Mouse (Mus musculus) layer of hippocampus, adult 8-10 months (tissue): ENCODE data around the gene Tyk2. TPM values are rescaled to one million over a fixed set of nuclear protein-coding genes. Genes with fewer than 3 reads are reported as not detected.

Experiments used
- DNase-seq, 2 experiments: peaks; one replicate each; pipeline ENCODE4 v3.0.0; 2022; ENCODE audit warnings: low spot score in 2 of 2
- total RNA-seq, 4 experiments: library from RNA; stranded (reverse); gene quantifications; 2 replicates each; pipeline ENCODE4 v1.2.4; 2022

Gene Tyk2
- total RNA-seq, 4 experiments from 2014 or later, result 17.1 to 20.7 (median 18.7) TPM

DNA sequence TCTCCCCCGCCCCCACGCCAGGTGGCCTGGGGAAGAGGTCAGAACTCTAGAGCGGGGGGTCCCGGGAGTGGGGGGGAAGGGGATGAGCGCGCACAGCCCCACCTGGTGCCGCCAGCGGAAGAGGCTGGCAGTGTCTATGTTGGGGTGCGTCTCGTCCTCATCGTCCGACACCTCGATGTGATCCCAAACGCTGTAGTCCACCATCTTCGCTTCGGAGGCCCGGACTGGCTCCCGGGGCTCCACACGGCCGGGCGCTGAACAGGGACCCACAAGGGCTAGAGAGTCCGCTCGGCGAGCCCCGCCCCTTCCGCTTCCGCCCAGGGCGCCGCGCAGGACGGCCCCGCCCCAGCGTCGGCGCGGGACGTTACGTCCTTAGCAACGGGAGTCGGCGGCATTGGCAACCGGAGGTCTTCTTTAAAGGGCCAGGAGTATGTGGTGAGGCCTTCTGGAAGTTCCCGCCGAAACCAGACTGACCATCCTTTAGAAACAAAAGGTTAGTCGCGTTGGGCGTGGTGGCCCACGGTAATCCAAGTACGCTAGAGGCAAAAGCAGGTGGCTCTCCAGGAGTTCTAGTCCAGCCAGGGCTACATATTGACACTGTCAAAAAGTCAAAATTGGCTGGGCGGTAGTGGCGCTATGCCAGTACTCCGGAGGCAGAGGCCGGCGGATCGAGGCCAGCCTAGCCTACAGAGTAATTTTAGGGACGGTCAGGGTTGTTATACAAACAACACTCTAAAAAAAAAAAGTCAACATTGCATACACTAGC is 18.8 kb upstream of the Tyk2 start, which contains the start of gene Cdc37:
Gene Cdc37 (minus strand): TSS at position 329 of the 766 bp plus-strand sequence.
- peak; percentile 88 to 89 for DNase-seq

DNA sequence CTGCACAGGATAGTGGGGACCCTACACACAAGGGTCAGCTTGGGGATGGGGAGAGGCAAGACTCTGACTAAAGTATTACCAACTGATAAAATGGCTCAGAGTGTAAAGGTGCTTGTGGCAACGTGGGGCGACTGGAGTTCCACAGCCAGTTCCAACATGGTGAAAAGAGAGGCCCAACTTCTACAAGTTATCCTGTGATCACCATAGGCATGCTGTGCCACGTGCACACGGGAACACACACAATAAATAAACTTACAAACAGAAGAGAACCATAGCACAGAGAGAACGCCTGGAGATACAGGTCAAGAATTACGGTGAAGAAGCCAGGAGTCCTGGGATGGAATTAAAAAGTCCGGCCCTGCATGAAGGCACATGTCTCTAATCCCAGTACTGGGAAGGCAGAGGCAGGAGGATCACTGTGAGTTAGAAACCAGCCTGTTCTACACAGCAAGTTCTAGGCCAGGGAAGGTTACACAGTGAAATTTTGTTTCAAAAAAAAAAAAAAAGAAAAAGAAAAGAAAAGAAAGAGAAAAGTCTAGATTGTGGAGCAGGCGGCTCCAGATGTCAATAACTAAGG is 18.1 kb upstream of the Tyk2 start:
- DNase-seq, result no peak

DNA sequence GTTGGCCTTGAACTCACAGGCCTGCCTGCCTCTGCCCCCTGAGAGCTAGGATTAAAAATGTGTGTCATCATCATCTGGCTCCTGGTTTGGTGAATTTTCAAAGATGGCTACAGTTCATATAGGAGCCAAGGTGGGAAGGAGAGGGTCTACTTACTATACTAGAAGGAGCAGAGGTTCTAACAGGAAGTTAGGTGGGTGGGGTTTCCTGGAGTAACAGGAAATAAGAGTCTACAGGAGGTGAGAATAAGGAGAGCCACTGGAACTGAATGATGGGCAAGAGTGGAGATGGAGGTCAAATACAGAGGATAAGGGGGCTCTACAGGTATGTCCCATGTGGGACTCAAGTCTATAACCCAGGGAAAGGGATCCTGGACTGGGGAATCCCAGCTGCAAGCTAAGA is 17.4 kb upstream of the Tyk2 start:
- DNase-seq, result no peak

DNA sequence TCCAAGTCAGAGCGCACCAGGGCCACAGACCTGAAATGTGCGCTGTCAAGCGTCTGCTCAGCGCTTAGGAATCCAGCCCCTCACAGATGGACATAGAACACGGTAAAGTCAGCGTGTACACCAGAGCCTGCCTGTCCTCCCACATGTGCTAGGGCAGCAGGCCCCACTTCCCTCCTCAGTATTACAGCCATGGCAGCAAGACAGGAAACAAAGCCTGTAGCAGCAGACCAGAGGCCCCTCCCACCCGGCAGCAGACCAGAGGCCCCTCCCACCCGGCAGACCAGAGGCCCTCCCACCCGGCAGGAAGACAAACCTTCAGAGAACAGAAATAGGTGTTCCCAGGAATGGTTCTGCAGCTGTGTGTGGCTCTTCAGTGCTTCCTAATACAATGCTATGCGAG is 15.7 kb upstream of the Tyk2 start:
- no peak for DNase-seq

DNA sequence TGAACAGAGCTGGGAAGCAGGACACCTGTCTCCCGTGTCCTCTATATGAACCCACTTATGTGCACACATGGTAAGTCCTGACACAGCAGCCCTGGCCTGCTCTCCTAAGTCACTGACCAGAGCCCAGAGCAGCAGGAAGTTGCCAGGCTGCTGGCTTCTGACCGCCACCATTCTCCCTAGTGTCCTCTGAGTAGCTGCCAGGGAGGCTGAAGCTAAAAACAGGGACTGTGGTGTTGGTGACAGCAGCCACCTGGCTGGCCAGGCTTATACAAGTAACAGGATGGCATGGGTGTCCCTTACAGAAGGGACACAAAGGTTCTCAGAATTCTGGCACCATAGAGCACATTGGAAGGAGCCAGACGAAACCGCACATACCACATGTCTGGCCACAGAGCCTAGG is 14.4 kb upstream of the Tyk2 start:
- DNase-seq, result no peak

DNA sequence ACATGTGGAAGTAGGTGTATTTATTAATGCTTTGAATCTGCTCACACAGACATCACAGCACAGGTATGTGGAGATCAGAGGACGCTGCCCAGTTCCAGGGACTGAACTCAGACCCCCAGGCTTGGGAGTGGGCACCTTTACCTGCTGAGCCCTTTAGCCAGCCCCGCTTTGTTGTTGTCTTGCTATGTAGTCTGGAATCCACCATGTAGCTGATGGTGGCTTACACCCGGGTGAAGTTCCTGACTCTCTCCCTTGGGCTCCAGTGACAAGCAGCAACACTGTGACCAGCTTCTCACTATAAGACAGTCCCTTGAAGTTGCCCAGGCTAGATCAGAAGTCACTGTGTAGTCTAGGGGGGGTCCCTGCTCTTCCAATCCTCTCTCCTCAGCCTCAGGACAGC is 13.3 kb upstream of the Tyk2 start:
- no peak for DNase-seq

DNA sequence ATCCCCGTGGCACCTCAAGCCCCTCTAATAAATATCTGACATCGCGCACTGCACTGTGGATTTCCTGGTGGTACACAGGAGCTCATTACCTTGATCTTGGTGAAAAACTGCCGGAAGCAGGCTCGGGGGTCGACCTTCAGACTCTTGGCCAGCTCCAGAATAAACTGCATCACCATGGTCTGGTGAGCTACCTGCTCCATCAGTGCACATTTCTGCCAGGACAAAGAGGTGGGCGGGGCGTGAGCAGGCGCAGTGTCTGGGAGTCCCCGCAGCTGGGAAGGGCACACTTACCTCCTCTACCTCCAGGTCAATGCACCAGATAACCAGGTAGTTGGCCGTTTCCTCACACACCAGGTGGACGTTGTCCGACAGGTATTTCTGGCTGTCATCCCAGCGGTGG is 10.9 kb upstream of the Tyk2 start:
- no peak for DNase-seq

DNA sequence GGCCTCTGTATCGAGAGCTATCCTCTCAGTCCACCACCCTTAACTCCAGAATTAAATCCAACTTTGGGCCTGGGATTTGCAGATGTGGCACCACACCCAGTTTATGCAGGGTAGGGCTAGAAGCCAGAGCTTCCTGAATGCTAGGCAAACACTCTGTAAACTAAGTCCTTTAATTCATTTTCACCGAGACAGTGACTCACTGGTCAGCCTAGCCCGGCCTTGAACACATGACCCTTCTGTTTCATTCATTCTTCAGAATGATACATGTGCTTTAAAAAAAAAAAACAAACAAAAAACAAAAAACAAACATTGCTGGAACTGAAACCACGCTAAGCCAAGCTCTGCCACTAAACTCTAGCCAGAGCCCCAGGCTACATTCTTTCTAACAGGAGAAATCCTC is 7.3 kb upstream of the Tyk2 start:
- DNase-seq, result no peak

DNA sequence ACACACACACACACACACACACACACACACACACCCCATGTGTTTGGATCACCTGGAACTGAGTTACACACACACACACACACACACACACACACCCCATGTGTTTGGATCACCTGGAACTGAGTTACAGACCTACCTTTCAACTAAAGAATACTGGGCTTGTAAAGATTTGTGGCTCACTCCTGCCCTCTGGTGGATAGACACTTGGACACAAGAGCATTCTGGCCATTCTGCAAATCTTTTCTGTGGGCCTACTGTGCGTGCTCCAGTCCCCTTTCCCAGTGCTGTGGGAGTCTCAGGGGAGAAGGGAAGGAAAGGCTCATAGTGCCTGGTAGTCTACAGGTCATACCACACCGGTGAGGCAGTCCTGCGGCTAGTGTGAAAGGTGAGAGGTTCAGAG is 6.2 kb upstream of the Tyk2 start:
- DNase-seq, result peak in 1 of 2 experiments; percentile 52

DNA sequence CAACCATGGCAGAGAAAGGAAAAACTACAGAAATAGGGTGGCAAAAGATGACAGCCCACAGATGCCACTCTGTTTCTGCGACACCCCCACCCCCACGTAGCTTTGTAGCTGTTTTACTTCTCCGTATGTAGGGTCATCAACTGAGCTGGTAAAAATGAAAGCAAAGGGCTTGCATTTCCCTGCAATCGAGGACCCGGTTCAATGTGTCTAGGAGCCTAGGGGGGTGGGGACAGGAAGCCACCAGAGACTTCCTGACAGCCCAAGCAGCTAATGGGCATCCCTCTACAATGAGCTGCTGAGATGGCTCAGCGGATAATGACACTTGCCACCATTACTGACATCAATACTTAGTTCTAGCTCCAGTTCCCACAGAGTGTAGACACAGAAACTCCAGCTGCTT is 5.4 kb upstream of the Tyk2 start:
- DNase-seq, result no peak

DNA sequence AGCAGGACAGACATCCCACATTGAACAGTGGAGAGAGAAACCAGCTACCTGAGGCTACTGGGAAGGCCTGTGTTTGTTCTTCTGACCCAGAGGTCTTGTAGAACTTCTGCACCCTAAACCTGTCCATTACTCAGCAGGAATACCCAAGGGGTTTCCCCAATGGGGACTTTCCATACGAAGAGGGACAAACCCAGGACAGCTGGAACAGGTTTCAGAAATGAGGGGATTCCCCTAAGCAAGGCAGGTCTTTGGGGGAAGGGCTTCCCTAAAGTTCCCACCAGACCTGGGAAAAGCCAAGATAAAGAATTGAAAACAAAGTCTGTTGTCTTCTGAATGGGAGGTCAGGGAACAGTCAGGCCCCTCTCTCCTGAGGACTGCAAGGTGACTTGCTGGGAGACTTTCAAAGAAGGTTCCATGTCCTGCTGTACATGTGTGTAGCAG is 4.9 kb upstream of the Tyk2 start:
- no peak for DNase-seq

DNA sequence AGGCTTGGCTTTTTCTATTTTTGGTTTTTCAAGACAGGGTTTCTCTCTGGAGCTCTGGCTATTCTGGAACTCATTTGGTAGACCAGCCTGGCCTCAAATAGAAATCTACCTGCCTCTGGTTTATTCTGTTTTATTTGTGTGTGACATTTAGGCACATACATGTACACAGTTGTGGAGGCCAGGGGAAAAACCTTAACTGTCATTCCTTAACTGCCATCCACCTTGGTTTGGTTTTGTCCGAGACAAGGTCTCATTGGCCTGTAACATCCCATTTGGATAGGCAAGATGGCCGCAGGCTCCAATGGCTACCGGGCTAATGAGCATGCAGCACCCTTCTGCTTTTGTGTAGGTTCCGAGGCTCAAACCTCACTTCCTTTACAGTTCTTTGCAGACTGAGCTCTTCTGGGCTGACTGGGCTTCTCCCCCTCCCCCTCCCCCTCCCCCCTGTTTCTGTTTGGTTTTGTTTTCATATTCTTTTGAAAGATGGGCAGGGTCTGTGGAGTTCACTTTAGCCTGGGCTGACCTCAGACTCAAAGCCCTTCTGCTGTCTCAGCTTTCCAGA is 4.4 kb upstream of the Tyk2 start:
- no peak for DNase-seq

DNA sequence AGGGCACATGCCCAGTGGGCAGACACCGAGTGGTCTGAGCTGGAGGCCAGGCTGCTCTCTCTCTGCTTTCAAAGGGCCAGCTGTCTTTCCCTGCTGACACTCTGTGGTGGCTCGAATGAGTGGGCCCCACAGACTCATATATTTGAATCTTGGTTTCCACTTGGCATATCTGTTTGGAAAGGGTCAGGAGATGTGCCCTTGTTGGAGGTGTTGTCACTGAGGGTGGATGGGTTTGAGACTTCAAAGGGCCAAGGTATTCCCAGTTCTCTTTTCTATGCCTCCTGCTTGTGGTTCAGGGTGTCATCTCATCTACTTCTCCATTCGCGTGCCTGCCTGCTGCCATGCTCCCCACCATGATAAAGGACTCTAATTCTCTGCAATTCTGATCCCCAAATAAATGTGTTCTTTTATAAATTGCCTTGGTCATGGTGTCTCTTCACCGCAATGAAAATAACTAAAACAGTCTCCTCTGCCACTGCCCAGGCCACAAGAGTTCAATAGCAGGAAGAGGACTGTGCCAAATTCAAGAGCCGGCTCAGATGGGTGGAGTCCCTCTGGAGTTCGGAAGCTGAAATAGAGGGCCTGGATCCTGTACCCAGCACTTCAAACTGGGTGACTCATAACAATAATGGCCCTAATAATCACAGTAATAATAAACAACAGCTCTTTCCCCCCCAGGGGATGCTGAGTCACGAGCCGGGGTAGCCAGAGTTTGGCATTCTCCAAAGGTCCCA is 3.7 kb upstream of the Tyk2 start:
- no peak for DNase-seq

DNA sequence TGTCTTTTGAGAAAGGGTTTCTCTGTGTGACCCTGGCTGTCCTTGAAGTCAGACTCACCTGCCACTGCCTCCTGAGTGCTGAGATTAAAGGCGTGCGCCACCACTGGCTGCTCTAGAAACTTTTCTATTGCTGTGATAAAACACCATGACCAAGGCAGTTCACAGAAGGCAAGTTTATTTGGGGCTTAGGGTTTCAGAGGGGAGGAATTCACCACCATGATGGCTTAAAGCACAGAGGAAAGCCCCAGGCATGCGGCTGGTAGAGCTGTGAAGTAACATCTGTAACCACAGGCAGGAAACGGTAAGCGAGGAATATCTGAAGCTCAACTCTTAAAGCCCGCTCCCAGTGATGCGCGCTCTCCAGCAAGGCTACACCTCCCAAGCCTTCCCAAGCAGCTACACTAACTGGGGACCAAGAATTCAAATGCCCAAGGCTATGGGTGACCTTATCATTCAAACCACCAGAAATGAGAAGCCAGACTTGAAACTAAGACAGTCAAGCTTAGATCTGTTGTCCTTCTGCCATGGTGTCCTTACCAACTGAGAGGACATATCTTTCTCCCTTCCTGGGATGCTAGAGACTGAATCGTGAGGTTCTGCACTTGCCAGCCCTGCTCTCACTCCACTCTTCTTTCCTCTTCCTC is 2.1 kb upstream of the Tyk2 start:
- no peak for DNase-seq

DNA sequence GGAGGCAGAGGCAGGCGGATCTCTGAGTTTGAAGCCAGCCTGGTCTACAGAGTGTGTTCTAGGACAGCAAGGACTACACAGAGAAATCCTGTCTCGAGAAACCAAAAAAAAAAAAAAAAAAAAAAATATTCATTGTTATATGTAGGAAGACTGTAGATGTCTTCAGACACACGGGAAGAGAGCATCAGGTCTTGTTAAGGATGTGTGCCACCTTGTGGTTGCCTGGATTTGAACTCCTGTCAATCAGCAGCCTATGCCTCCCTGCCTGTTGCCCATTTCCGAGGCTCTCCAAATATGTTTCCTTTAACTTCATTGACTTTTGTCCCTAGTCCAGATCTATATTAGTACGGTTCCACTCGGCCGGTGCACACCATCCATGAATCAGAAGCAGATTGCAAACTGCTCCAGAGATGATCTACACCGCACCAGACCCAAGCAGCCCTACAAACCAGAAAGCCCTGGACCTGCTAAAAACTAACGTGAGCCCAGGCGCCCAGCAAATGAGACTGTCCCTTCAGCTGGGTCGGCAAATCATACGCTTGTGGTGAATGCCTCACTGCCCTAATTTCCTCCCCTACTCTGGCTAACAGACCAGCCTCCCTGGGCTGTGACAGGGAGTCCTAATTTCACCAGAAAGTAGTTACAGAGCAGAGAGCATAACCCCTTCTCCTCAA is 1.2 kb upstream of the Tyk2 start:
- DNase-seq, result no peak

DNA sequence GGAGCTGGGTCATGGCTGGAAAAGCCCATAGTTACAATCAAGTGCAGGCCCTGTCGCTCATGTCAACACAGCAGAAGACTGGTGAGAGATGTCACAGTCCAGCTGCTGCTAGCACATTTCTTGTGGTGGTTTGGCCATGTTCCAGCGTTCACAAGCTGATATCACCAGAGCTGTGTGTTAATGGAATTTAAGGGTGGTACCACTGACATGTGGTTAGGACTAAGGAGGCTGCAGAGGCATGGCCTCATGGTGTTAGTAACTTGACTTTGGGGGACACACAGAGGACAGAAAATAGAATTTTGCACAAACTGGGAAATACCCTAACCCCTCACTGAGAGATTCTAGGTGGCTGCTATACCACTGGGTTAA is 4.8 kb downstream of the Tyk2 start:
- DNase-seq, result no peak

DNA sequence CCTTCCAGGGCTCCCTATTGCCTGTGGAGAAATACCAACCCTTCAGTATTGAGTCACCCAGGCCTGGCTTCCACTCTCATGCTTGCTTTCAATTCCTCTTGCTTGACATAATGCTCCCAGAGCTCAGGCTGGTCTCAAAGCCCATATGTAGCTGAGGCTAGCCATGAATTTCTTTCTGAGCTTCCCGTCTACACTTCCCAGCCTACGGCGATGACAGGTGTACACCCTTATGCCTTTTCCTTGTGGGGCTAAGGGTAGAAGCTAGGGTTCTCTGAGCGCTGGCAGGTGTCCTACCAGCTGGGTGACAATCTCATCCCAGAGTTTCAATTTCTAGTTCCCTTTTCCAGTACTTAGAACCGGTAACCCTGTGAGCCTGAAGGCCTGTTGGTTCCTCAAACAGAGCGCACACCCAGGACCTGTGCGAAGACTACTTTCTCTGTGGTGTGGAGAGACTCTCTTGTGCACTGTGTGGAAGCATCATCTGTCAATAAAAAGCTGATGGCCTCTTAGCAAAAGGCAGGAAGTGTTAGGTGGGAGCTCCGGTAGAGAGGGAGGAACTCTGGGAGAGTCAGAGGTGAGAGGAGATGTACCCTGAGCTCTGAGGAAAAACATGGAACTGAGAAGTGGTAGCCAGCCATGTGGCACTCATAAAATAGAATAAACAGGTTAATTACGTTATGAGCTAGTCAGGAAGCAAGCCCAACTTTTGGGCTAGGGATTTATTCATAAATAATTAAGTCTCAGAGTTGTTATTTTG is 5.4 kb downstream of the Tyk2 start:
- no peak for DNase-seq

DNA sequence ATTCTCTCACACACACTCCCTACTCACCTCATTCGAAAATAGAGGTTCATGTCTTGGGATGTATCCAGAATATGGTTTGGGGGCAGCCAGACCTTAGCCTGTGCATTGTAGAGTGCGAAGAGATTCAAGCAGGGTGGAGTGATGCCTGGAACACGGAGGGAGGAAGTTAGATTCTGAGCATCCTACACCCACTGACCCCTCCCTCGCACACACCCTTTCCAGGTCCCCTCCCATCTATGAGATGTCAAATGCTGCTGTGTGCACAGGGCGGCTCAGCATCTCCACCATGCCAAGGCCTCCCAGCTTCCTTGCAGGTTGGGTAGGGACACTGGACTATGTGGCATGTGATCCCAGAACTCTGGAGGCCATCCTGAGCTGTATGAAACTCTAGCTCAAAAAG is 6.2 kb downstream of the Tyk2 start:
- no peak for DNase-seq

DNA sequence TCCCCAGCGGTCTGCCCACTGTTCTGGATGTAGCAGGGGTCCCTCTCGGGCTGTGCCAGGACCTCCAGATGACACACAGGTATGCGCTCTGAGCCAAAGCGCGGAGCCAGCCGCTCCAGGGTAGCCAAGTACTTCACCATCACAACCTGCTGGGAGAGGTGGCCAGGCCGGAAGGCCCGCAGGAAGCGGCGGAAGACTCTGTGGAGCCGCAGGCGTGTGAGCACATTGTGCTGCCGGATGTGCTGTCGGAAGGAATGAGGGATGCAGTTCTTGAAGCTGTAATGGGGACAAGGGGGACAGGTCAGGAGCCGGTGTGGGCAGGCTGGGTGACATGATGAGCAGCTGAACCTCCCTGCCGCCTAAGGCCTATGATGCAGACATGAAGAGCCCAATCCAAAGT is 9.6 kb downstream of the Tyk2 start:
- DNase-seq, result no peak

DNA sequence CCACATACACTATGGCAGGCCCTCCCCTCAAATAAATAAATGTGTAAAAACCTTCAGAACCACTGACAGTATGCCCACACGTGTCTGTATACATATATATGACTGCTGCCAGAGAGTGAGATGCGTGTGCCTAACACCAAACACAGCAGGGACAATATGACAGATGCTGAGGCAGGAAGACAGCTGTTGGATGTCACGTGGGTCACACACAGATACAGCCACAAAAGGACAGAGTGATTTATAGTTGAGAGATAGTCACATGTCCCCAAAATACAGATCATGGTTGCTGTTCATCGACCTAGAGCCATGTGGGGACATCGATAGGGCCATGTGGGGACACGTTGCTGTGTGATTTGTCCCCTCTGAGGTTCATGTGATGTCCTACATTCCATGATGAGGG is 14.0 kb downstream of the Tyk2 start:
- DNase-seq, result no peak

DNA sequence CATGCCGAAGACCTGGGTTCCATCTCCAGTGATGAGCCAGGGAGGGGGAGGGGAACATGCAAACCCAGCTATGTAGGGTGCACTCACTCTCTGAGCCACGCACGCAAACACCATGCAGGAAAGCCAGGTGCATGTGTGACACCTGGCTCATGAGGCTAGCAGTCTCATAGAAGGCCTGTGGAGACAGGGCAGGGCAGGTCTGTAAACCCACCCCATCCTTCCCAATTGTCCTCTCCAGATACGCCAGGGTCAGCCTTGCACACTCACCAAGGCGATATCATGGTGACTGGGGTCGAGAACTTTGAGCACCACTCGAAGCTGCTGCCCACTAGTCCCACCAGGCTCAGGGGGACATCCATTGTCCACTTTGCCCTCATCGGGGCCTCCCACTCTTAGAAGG is 15.9 kb downstream of the Tyk2 start:
- DNase-seq, result no peak
